Mouse (Mus musculus) stomach, postnatal 0 days (tissue): ENCODE measurements around the gene Cdc42bpa. TPM values are rescaled to one million over a fixed set of nuclear protein-coding genes. Genes with fewer than 3 reads are reported as not detected.
"Not testable (repeated sequence)": the region's sequence is repeated elsewhere in the genome, so short reads cannot be mapped to it uniquely, and the experiment has no call there.

Experiments used
- ATAC-seq: fragments of 200-750 bp; cut with Nextera tagmentation; 2 replicates; pipeline ENCODE4 v1.8.0; 2017; ENCODE audit not compliant: low FRiP score, low TSS enrichment
- DNase-seq: peaks from one replicate; pipeline ENCODE4 v3.0.0-alpha.2; 2016; ENCODE audit warnings: low spot score
- H3K27ac ChIP-seq: fragments of 300-500 bp; sonication (generic); replicated peaks from 2 replicates; pipeline ENCODE4 v1.5.1; 2014; ENCODE audit warnings: mild to moderate bottlenecking, control low read depth
- H3K27me3 ChIP-seq: fragments of 300-500 bp; sonication (generic); 2 replicates; pipeline ENCODE4 v1.6.1; 2014; ENCODE audit warnings: low read length; ENCODE audit not compliant: control insufficient read depth, insufficient read depth
- H3K36me3 ChIP-seq: fragments of 300-500 bp; sonication (generic); 2 replicates; pipeline ENCODE4 v1.6.1; 2014; ENCODE audit warnings: low read length, mixed read lengths; ENCODE audit not compliant: control insufficient read depth, insufficient read depth
- H3K4me1 ChIP-seq: fragments of 300-500 bp; sonication (generic); replicated peaks from 2 replicates; pipeline ENCODE4 v1.6.1; 2014; ENCODE audit warnings: antibody characterized with exemption; ENCODE audit not compliant: control insufficient read depth, insufficient read depth
- H3K4me2 ChIP-seq: fragments of 300-500 bp; sonication (generic); replicated peaks from 2 replicates; pipeline ENCODE4 v1.6.1; 2014; ENCODE audit warnings: low read depth, mild to moderate bottlenecking, control low read depth, moderate library complexity
- H3K4me3 ChIP-seq: fragments of 300-500 bp; sonication (generic); 2 replicates; pipeline ENCODE4 v1.5.1; 2014; ENCODE audit warnings: low read depth, low read length, control low read depth
- H3K9ac ChIP-seq: fragments of 300-500 bp; sonication (generic); 2 replicates; pipeline ENCODE4 v1.6.1; 2014; ENCODE audit warnings: mild to moderate bottlenecking, low read length, control low read depth, mixed read lengths
- H3K9me3 ChIP-seq: fragments of 300-500 bp; sonication (generic); 2 replicates; pipeline ENCODE4 v1.6.1; 2016; ENCODE audit warnings: low read length; ENCODE audit not compliant: control insufficient read depth
- CTCF ChIP-seq: IDR thresholded peaks from 2 replicates; pipeline ENCODE4 v1.5.1; 2016; ENCODE audit warnings: antibody characterized with exemption, low read depth, mild to moderate bottlenecking, moderate library complexity
- EP300 ChIP-seq: optimal IDR thresholded peaks from 2 replicates; pipeline ENCODE3; 2016; ENCODE audit warnings: antibody characterized with exemption
- WGBS: fragments of 180-500 bp; shearing (Covaris S2); extraction: QIAGEN DNeasy Blood & Tissue Kit; methylation state at CpG from one replicate; pipeline ENCODE4 v1.1.7; 2014; 5-methylcytosine and 5-hydroxymethylcytosine counted together
- polyA plus RNA-seq: library from polyadenylated mRNA; unstranded; fragments of >200 nt; fragmentation: Nextera tagmentation; extraction: Ambion mirVana; gene quantifications from 2 replicates; pipeline ENCODE4 v1.2.1, GENCODE M21; 2015

The Cdc42bpa gene
- polyA plus RNA-seq, 1 experiment from 2014 or later, result 8.0 TPM

- Histone ChIP-seq H3K4me3 (no peak overlapping the region), H3K9me3 (no peaks in the 10 kb centered on the region), H3K36me3 (no peaks in the 10 kb centered on the region), H3K27ac (no peak overlapping the region), H3K4me1 (no peaks in the 10 kb centered on the region), H3K4me2 (no peak overlapping the region), H3K9ac (no peak overlapping the region), H3K27me3 (no peaks in the 10 kb centered on the region)
- TF ChIP-seq EP300 (no peak), CTCF (no peak)
- ATAC-seq (peak; percentile 80; the same call in 1 of the 2 replicates), DNase-seq (peak; percentile 21)
- 66% methylated on average over 4 of the region's 4 CpGs for whole genome bisulfite sequencing
Measured at GRCm38 (mm10) chr1:180013479-180013878, 53.2 kb downstream of the Cdc42bpa start.

- Histone ChIP-seq H3K36me3 (no peaks in the 10 kb centered on the region), H3K27me3 (no peaks in the 10 kb centered on the region), H3K9me3 (no peaks in the 10 kb centered on the region), H3K9ac (no peak overlapping the region), H3K4me1 (no peaks in the 10 kb centered on the region), H3K27ac (no peak overlapping the region), H3K4me3 (no peak overlapping the region), H3K4me2 (no peak overlapping the region)
- WGBS, result 77% methylated on average over 1 of the region's 2 CpGs
- TF ChIP-seq EP300 (no peak), CTCF (no peak)
- ATAC-seq (no peak), DNase-seq (no peak)
Measured at GRCm38 (mm10) chr1:180018218-180018617, 57.9 kb downstream of the Cdc42bpa start.

DNA sequence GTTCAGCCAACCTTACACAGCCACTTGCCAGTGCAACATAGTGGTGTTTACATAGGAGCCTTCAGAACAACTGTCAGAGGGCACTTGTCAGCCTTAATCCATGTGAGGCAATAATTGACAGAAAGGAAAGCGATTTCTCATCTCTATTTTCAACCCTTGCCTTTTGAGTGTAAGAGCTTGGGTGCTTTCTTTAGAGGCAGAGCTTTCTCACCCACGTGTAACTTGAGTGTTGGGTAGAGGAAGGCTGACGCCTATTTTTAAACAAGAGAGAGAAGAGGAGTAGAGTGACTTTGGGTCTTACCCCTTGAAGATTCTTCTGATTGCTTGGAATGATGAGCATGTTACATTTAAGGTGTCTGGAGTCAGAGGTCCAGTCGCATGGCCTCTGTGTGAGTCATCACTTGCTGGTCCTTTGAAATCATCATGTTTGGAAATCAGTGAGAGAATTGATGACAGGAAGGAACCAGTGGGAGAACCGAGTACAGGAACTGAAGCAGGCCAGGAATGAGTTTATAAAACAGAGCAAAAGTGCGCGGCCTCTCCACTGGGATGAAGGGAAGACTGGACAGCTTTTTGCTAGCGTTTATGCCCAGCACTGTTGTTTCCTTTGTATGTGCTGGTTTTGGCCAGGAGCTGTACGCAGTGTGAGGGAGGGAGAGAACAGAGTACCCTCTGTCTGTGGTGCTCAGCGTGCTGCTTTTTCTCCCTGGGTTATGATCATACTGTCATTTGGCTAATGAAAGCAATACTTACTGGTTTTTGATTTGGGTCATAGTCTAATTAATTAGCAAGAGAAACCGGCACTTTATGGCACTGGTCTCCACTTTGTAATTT is 61.4 kb downstream of the Cdc42bpa start:
- DNase-seq, result no peak
- Histone ChIP-seq H3K36me3 (no peaks in the 10 kb centered on the region), H3K4me1 (no peaks in the 10 kb centered on the region), H3K4me3 (no peak overlapping the region), H3K27me3 (no peaks in the 10 kb centered on the region), H3K9me3 (no peaks in the 10 kb centered on the region), H3K27ac (no peak overlapping the region), H3K4me2 (no peak overlapping the region), H3K9ac (no peak overlapping the region)
- ATAC-seq, result no peak
- WGBS, result 45% methylated on average over 11 of the region's 11 CpGs
- no peak for TF ChIP-seq CTCF
- TF ChIP-seq EP300, result no peak

DNA sequence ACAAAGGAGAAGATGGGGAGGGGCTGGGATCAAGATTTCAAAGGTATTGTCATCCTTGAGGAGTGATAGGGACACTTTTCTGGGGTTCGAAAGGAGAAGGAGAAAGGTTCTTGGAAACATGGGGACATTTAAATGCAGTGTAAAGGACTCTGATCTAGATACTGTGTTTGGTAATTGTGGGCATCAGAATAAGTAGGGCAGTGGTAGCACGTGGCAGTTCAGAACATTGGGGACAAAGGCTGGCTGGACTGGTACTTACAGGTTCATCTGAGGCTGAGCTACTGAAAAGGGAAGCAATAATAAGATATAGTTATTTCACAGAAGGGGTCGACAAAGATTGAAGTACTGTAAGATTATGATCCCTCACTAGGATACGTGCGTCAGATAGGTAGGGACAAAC is 63.2 kb downstream of the Cdc42bpa start:
- Histone ChIP-seq H3K27ac (no peak overlapping the region), H3K36me3 (no peaks in the 10 kb centered on the region), H3K9me3 (no peaks in the 10 kb centered on the region), H3K9ac (no peak overlapping the region), H3K4me3 (no peak overlapping the region), H3K4me2 (no peak overlapping the region), H3K4me1 (no peaks in the 10 kb centered on the region), H3K27me3 (no peaks in the 10 kb centered on the region)
- DNase-seq (no peak), ATAC-seq (no peak)
- WGBS, result 83% methylated on average over 5 of the region's 5 CpGs
- TF ChIP-seq CTCF, result no peak

- not testable (repeated sequence) for H3K27ac ChIP-seq, H3K36me3 ChIP-seq, H3K9me3 ChIP-seq, H3K9ac ChIP-seq, H3K4me1 ChIP-seq, ATAC-seq, H3K4me3 ChIP-seq, H3K4me2 ChIP-seq, DNase-seq, H3K27me3 ChIP-seq
- WGBS, result 68% methylated on average over 5 of the region's 5 CpGs
Measured at GRCm38 (mm10) chr1:180029863-180030262, 69.6 kb downstream of the Cdc42bpa start.

GRCm38 (mm10) chr1:180030631-180031365 is 70.5 kb downstream of the Cdc42bpa start:
- Histone ChIP-seq H3K4me2 (no peak overlapping the region), H3K27ac (no peak overlapping the region), H3K4me3 (no peak overlapping the region), H3K9ac (no peak overlapping the region), H3K27me3 (no peaks in the 10 kb centered on the region), H3K36me3 (no peaks in the 10 kb centered on the region), H3K9me3 (no peaks in the 10 kb centered on the region), H3K4me1 (no peaks in the 10 kb centered on the region)
- TF ChIP-seq EP300, result no peak
- TF ChIP-seq CTCF, result no peak
- 66% methylated on average over 8 of the region's 8 CpGs for WGBS
- no peak for DNase-seq
- ATAC-seq, result no peak
